Mouse (Mus musculus) C2C12 (cell line): Measurements from ENCODE around the gene Plpp2.

Experiments
- CTCF ChIP-seq: IDR thresholded peaks from one replicate; pipeline ENCODE4 v1.5.1; 2011; ENCODE audit not compliant: control insufficient read depth, insufficient read depth, insufficient read length
- USF1 ChIP-seq: IDR thresholded peaks from one replicate; pipeline ENCODE4 v1.6.1; 2011; ENCODE audit warnings: low read depth, mild to moderate bottlenecking, control low read depth, moderate library complexity

DNA sequence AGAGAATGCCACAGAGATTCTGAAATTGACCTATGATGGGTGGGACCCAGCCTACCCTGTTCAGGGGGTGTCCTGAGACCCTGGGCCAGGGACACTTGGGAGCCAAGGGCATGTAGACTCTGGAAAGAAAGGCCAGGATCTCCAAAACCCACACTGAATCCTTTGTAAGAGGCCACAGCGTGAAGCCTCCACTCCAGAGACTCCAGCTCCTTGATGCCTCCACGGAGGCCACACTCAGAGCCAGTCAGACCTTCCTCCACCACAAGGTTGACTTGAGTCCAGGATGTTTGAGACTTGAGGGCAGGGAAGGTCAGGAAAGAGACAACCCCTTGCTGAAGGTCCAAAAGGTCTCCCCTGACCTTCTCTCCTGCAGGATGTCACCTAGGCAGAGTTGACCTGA is 830 bp upstream of the Plpp2 start:
- TF ChIP-seq CTCF (no peak), USF1 (no peak)
